Mouse (Mus musculus) kidney, postnatal 14 days (tissue): Measurements from ENCODE around the gene Upp2.
A peak's percentile ranks its signal among the peaks of the same experiment; 100 is the strongest.

Experiments used
- DNase-seq: peaks from one replicate; pipeline ENCODE4 v3.0.0; 2022; ENCODE audit warnings: mixed read lengths

Gene Upp2

GRCm38 (mm10) chr2:58567066-58567810, at the start of gene Upp2, which contains the start of gene Acvr1:
Gene Upp2 (plus strand): TSS chr2:58567298.
Gene Acvr1 (minus strand): TSS chr2:58567157.
- peak; percentile 94 for DNase-seq

- no peak for DNase-seq
Observed at GRCm38 (mm10) chr2:58518517-58518916, 48.6 kb upstream of the Upp2 start.

GRCm38 (mm10) chr2:58520727-58521126, 46.4 kb upstream of the Upp2 start:
- no peak for DNase-seq

GRCm38 (mm10) chr2:58521621-58522020, 45.5 kb upstream of the Upp2 start:
- DNase-seq: no peak

- DNase-seq: no peak
Observed at GRCm38 (mm10) chr2:58523097-58523496, 44.0 kb upstream of the Upp2 start.

DNA sequence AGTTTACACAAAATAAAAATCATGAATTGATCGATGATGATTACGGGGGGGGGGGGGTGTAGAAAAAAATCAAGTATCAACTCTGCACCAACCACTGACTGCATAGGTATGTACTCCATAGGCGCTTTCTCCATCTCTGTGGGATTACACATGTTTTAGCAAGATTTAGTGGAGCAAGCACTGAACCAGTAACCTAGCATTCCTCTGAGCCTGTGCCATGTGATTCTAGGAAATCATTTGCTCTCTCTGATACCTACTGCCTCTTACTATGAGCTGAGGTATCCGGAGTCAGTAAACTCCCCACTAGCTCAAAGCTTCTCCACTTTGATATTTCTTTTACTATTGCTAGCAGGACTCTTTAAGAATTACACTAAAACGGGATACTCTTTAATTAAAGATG, 43.2 kb upstream of the Upp2 start:
- no peak for DNase-seq

GRCm38 (mm10) chr2:58524356-58524755, 42.7 kb upstream of the Upp2 start:
- peak; percentile 53 for DNase-seq

- no peak for DNase-seq
Observed at GRCm38 (mm10) chr2:58527786-58528185, 39.3 kb upstream of the Upp2 start.

- DNase-seq: no peak
Observed at GRCm38 (mm10) chr2:58529384-58529783, 37.7 kb upstream of the Upp2 start.

DNA sequence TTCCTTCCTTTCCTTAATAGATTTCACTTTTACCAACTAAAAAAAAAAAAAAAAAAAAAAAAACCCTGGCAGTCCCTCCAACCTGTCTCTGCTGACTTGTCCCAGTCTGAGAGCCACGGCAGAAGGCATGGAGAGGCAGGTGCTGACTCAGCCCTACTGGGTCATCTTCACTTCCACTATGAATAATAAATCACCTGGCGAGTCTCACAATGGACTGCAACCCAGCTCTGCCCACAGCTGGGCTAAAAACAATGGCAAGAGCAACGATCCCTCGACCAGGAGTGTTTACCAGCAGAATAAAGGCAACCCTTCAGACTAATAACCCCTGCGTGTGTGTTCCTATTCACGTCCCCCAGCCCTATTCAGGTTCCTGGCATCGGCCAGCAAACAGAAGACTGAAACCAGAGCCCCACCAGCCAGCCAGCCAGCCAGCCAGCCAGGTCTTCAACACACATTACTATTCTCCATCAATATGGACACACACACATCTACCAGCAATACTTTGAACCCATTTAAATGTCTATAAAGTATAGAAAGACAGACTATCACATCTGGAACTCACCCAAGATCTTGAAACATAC, 37.1 kb upstream of the Upp2 start:
- DNase-seq: peak; percentile 47

GRCm38 (mm10) chr2:58530521-58530920, 36.6 kb upstream of the Upp2 start:
- no peak for DNase-seq

DNA sequence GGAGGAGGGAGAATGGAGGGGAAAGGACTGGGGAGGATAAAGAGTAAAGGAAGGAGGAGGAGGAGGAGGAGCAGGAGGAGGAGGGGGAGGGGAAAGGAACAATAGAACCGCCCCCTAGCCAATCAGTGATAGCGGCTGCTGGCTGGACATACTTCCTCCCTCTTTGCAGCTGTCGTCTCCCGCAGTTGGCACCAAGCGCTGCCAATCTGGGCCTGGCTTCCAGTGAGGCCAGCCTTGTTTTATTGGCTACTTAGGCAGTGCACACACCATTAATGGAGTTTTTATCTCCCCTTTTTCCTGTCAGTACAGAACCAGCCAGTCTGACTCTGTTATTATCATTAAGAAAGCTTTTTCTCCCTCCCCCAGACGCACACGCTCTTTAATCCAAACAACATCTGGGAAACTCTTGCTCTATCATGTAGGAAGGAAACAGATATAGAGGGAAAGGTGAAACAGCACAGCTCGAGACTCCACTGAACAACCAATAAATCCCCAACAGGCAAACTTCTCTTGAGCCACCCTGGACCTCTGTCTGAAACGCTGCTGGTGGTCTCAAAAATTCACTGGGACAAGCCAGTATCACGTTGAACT, 34.7 kb upstream of the Upp2 start:
- DNase-seq: peak; percentile 80

- no peak for DNase-seq
Observed at GRCm38 (mm10) chr2:58533521-58534001, 33.5 kb upstream of the Upp2 start.

DNA sequence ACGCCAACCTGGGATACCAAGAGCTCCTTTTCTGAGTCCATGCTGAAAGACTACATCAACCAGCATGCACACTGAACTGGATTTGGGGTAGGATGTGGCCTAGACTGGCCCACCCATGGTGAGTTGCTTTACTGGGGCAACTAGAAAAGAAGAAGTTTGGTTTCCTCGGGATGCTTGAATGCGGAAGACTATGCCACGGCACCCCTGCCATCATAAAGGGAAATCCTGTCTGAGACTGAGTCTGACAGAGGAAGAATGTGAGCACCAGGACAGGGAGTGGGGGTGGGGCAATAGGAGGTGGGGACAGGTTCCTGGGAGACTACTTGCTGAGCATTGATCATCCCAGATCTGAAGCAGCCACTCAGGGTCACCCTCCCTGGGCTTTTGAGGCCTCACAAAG, 32.7 kb upstream of the Upp2 start:
- DNase-seq: no peak

DNA sequence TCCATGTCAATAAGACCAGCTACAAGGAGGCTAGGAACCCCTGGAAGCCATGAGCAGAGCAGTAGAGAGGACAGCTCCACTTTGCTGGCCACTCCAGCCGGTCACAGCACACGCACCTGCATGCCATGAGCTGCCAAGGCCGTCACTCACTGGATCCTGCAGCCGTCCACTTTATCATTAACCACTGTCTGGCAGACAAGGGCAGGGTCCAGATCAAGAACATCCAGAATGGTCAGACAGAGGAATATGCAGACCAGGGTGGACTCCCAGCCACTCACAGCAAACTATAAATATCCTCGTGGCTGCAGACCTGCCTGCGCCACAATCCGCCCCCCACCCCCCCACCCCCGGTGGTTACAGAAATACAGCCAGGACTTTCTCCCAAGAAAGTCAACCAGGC, 31.9 kb upstream of the Upp2 start:
- DNase-seq: peak; percentile 81

DNA sequence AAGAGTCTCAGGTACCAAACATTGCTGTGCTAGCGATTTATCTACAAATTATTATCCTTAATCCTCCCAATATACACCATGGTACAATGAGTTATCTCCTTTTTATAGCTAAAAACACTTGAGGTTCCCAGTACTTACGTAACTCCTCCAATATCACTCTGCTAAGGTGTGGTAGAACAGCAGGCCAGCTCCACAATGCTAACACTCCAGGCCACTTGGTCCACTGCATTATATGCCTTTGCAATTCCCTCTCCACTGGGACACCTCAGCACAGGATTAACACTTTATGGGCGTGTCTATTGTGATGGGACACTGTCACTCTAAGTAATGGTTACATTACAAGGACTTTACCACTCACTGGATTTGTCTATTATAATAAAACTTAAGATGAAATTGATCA, 30.3 kb upstream of the Upp2 start:
- DNase-seq: no peak

GRCm38 (mm10) chr2:58538196-58538595, 28.9 kb upstream of the Upp2 start:
- DNase-seq: no peak

- no peak for DNase-seq
Observed at GRCm38 (mm10) chr2:58543252-58543651, 23.8 kb upstream of the Upp2 start.

GRCm38 (mm10) chr2:58544368-58544767, 22.7 kb upstream of the Upp2 start:
- no peak for DNase-seq

DNA sequence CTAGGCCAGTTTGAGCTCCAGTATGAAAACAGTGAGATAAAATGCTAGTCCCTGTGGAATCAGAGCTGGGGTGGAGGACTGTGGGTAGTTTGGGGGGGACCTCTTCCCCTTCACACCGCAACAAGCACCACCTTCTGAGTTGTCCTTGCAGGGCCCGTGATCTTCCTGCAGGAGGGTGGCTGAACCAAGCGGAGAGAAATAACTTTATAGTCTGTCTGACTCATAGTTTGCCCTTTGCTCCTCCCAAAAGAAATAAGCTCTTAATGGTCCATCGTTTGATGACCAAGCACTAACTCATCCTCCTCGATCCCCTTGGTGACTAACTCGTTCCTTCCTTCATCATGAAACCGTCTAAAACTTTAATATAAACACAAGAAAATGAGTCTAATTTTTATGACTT, 20.8 kb upstream of the Upp2 start:
- DNase-seq: no peak

DNA sequence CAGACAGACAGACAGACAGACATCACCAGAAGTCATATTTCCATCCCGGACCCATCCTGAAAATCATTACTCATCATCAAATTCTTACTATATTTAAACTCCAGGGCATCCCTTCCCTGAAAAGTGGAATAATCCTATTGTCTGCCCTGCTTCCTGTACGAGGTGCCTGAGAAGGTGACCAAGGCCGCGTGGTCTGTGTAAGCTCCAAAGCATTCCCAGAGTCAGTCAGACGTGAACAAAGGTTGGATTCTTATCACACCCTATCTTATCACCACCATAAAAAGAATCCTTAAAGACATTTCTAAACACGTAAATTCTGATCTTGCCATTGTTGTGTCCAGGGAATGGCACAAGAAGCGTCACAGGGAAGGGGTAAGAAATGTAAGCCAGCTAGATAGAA, 18.2 kb upstream of the Upp2 start:
- no peak for DNase-seq

DNA sequence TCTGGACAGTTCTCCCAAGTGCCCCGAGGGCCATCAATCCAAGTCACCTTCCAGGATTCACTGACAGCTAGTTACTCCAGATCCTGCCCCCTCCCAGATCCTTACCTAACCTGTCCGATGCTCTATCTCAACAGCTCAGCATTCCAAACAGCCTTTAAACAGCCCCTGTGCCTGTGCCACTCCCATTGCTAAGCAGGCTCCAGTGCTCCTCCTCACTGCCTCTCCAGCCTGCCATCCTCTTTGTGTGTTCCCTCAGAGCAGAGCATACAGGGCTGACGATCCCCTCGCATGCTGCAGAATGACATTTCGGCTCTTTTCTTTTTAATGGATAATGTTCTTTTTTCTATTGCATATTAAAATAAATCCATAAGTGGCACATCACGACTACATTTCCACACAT, 17.1 kb upstream of the Upp2 start:
- no peak for DNase-seq

DNA sequence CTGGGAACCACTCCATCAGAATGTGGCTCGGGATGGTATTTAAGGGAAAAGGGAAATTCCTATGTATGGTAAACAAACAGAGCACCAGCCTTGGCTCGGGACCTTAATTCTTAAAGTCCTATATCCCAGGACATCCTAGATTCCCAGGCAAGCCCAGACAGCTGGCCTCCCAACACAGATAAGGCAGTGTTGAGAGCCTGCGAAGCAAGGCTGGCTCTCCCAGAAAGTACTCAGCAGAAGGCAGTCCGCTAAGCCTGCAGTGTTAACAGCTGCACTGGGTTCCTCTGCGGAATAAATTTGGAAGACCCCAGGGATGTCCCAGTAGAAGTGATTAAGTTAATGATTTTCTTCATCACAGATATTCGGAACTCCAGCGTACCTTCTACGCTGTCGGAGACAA, 16.6 kb upstream of the Upp2 start:
- no peak for DNase-seq

- DNase-seq: no peak
Observed at GRCm38 (mm10) chr2:58551866-58552265, 15.2 kb upstream of the Upp2 start.
